Mouse (Mus musculus): Measurements from ENCODE around the gene Slc6a16.
"Not testable (repeated sequence)": the region's sequence is repeated elsewhere in the genome, so short reads cannot be mapped to it uniquely, and the experiment has no call there.

The Slc6a16 gene

DNA sequence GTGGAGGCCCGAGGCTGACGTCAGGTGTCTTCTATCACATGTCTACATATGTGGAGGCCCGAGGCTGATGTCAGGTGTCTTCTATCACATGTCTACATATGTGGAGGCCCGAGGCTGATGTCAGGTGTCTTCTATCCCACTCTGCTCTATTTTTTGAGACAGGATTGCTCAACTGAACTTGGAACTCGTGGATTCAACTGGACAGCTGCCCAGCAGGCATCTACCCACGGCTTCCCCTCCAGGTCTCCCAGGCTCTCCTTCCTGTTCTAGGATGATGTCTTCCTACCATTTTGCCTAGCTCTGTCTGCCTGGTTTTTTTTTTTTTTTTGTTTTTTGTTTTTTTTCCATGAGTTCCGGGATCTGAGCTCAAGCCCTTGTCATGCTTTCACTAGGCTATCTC, 14.9 kb downstream of the Slc6a16 start:
- DNase-seq, result not testable (repeated sequence)

- DNase-seq, result no peak
Observed at GRCm38 (mm10) chr7:45257063-45257840, 16.4 kb downstream of the Slc6a16 start.

- DNase-seq, result no peak
Observed at GRCm38 (mm10) chr7:45259281-45259680, 18.4 kb downstream of the Slc6a16 start.

DNA sequence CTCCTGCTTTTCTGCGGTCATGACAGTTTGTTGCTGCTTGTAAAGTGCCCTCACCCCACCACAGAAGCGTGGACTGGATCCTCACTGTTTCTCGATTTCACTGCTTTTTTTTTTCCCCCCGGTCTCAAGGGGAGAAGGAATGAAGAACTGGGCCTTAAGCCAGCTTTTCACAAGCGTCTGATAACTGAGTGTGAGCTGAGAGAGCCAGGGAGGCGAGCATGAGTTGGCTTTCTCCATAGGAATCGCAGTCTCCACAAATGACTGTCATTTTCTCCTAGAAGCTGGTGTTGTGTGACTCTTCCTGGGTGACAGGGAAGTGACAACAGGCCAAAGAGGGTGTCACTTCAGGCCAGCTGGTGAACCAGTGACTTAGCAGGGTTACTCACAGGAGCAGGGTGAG, 21.4 kb downstream of the Slc6a16 start:
- DNase-seq, result no peak

GRCm38 (mm10) chr7:45263006-45263607, 22.2 kb downstream of the Slc6a16 start:
- no peak for DNase-seq

GRCm38 (mm10) chr7:45264348-45264747, 23.5 kb downstream of the Slc6a16 start:
- DNase-seq, result no peak

GRCm38 (mm10) chr7:45265518-45265917, 24.6 kb downstream of the Slc6a16 start:
- DNase-seq, result no peak

- DNase-seq, result no peak
Observed at GRCm38 (mm10) chr7:45272786-45273412, 32.0 kb downstream of the Slc6a16 start.

DNA sequence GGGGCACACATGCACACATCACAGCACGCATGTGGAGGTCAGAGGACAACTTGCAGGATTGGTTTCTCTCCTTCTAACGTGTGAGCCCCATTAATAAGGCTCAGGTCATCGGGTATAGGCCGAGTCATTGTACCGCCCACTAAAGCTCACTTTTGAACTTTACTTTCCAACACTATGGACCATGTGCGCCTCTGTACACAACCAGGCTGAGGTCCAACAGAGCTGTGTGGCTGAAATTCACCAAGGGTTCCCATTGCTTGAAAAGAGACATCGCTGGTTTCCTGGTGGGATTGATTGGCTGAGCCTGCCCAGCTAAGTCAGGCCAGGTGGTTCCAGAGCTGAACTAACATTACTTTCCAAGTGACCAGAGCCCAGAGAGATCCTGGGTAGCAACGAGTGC, 32.8 kb downstream of the Slc6a16 start:
- no peak for DNase-seq

- peak; percentile 80 for DNase-seq
Observed at GRCm38 (mm10) chr7:45277136-45277760, 36.4 kb downstream of the Slc6a16 start, which contains the start of gene Slc6a21. TSS of gene Slc6a21 (plus strand) at chr7:45277513.

- no peak for DNase-seq
Observed at GRCm38 (mm10) chr7:45286486-45286885, 45.6 kb downstream of the Slc6a16 start.

DNA sequence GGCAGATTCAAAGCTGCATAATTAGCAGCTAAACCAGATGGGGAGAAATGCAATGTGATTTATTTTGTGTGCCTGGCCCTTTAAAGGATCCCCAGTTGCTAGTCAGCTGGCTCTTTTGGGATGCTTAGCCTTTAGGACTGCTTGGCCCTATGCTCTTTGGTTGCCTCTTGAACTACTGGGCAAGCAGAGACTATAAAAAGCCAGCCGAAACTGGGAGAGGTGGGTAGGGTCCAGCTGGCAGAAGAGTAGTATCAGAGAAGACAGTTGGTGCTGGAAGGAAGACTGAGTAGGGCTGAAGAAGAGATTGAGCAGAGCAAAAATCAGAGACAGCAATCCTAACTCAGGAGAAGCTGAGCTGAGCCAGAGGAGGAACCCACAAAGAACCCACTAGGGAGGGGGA, 55.7 kb downstream of the Slc6a16 start:
- no peak for DNase-seq

DNA sequence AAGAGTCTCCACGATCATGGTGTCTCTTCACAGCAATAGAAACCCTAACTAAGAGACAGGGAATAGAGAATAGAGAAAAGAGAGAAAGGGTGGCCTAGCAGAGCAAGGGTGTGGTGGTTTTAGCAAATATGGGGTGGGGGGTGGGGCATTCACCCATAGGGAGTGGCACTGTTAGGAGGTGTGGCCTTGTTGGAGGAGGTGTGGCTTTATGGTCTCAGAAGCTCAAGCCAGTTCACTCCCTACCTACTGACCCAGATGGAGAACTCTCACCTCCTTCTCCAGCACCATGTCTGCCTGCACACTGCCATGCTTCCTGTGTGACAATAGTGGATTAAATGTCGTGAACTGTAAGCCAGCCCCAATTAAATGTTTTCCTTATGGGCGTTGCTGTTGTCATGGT, 56.7 kb downstream of the Slc6a16 start:
- DNase-seq, result no peak

GRCm38 (mm10) chr7:45299752-45300151, 58.9 kb downstream of the Slc6a16 start:
- peak; percentile 40 for DNase-seq

DNA sequence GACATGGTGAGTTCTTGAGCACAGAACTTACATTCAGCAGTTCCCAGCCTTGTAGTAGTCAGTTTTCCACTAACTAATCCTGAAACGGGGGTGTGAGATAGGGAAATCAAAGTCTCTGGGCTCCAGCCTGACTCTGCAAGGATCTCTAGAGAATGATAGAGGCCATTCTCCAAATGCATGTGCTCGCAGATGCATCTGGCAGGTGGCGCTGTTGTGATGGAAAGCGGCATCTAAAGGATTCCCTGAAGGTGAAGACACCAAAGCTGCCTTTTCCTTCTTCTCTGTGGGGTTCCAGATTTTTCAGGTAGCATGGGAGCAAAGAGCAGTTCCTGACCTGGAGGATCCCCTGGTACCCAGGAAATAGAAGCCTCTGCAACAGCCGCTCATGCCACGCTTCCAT, 59.4 kb downstream of the Slc6a16 start:
- DNase-seq, result peak; percentile 46

- no peak for DNase-seq
Observed at GRCm38 (mm10) chr7:45302626-45303025, 61.7 kb downstream of the Slc6a16 start.

GRCm38 (mm10) chr7:45304869-45305268, 64.0 kb downstream of the Slc6a16 start:
- DNase-seq, result no peak

DNA sequence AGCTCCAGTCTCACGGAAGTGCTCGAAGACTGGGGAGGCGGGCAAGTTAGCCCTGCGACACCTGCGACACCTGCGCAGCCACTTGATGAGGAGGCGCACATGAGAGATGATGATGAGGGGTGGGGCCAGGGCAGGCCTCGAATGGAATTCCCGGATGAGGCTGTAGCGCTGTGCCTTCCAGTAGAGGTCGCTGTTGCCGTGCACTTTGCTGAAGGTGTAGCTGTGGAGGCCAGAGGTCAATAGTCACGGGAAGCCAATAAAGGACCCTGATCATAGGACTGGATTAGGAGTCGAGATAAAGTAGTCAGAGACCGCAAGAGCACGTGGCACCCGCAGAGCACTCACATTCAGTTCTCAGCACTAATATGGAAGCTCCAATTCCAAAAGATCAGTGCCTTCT, 64.4 kb downstream of the Slc6a16 start:
- peak; percentile 43 for DNase-seq

GRCm38 (mm10) chr7:45308551-45309240, 67.8 kb downstream of the Slc6a16 start:
- peak; percentile 14 for DNase-seq

GRCm38 (mm10) chr7:45309455-45309854, 68.6 kb downstream of the Slc6a16 start:
- peak; percentile 45 for DNase-seq

DNA sequence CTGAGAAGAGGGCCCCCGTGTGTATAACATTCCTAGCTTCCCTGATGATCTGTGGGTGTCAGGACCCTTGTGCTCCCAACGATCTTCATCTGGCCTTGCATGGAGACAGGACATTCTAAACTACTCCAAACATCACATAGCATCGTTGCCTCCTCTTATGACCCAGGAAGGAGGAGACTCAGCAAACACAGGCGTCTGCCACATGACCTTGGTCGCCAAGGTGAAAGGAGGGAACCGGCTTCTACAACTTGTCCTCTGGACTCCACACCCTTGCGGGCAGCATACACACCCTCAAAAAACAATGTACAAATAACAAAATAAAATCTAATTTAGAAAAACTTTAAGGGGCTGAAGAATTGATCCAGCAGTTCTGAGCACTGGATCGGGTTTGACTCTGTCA, 71.1 kb downstream of the Slc6a16 start:
- DNase-seq, result no peak

GRCm38 (mm10) chr7:45312686-45313453, 72.0 kb downstream of the Slc6a16 start:
- no peak for DNase-seq
